Mouse (Mus musculus): ENCODE results near the gene Ubash3b.

Gene Ubash3b

GRCm38 (mm10) chr9:41161413-41161812 is at the start of gene Ubash3b:
TSS of gene Ubash3b (minus strand) at chr9:41161697.
- no peak for DNase-seq (ENCODE audit: low read depth, low spot score)

- peak; percentile 97 for DNase-seq (ENCODE audit: low read depth, low spot score)
These were observed 45.9 kb upstream of the Ubash3b start for GRCm38 (mm10) chr9:41207130-41208104.

- no peak for DNase-seq (ENCODE audit: low read depth, low spot score)
These were observed 45.2 kb upstream of the Ubash3b start for GRCm38 (mm10) chr9:41206717-41207116.

GRCm38 (mm10) chr9:41205267-41205666 is 43.8 kb upstream of the Ubash3b start:
- DNase-seq (ENCODE audit: low read depth, low spot score): peak; percentile 57

GRCm38 (mm10) chr9:41199456-41200252 is 38.2 kb upstream of the Ubash3b start:
- no peak for DNase-seq (ENCODE audit: low read depth, low spot score)

GRCm38 (mm10) chr9:41198501-41199265 is 37.2 kb upstream of the Ubash3b start:
- no peak for DNase-seq (ENCODE audit: low read depth, low spot score)

GRCm38 (mm10) chr9:41195742-41196311 is 34.3 kb upstream of the Ubash3b start:
- DNase-seq (ENCODE audit: low read depth, low spot score): no peak

GRCm38 (mm10) chr9:41191651-41192210 is 30.2 kb upstream of the Ubash3b start:
- DNase-seq (ENCODE audit: low read depth, low spot score): no peak

- peak; percentile 69 for DNase-seq (ENCODE audit: low read depth, low spot score)
These were observed 29.4 kb upstream of the Ubash3b start for GRCm38 (mm10) chr9:41190745-41191482.

GRCm38 (mm10) chr9:41187939-41188338 is 26.4 kb upstream of the Ubash3b start:
- DNase-seq (ENCODE audit: low read depth, low spot score): no peak

GRCm38 (mm10) chr9:41187498-41187897 is 26.0 kb upstream of the Ubash3b start:
- DNase-seq (ENCODE audit: low read depth, low spot score): no peak

- no peak for DNase-seq (ENCODE audit: low read depth, low spot score)
These were observed 23.8 kb upstream of the Ubash3b start for GRCm38 (mm10) chr9:41185331-41185730.

GRCm38 (mm10) chr9:41182550-41182949 is 21.1 kb upstream of the Ubash3b start:
- peak; percentile 23 for DNase-seq (ENCODE audit: low read depth, low spot score)

- no peak for DNase-seq (ENCODE audit: low read depth, low spot score)
These were observed 20.3 kb upstream of the Ubash3b start for GRCm38 (mm10) chr9:41181803-41182202.

- no peak for DNase-seq (ENCODE audit: low read depth, low spot score)
These were observed 19.9 kb upstream of the Ubash3b start for GRCm38 (mm10) chr9:41181372-41181771.

- DNase-seq (ENCODE audit: low read depth, low spot score): no peak
These were observed 17.6 kb upstream of the Ubash3b start for GRCm38 (mm10) chr9:41179056-41179455.

- no peak for DNase-seq (ENCODE audit: low read depth, low spot score)
These were observed 11.7 kb upstream of the Ubash3b start for GRCm38 (mm10) chr9:41173158-41173557.

GRCm38 (mm10) chr9:41172426-41172825 is 10.9 kb upstream of the Ubash3b start:
- DNase-seq (ENCODE audit: low read depth, low spot score): no peak

- no peak for DNase-seq (ENCODE audit: low read depth, low spot score)
These were observed 8.5 kb upstream of the Ubash3b start for GRCm38 (mm10) chr9:41170026-41170425.

GRCm38 (mm10) chr9:41168656-41169055 is 7.2 kb upstream of the Ubash3b start:
- no peak for DNase-seq (ENCODE audit: low read depth, low spot score)

Measured in R1 (cell line).